Mouse (Mus musculus) neural tube, embryonic 11.5 days (tissue): Measurements from ENCODE around the gene Fstl4. TPM values are rescaled to one million over a fixed set of nuclear protein-coding genes. Genes with fewer than 3 reads are reported as not detected.

ENCODE experiments used
- ATAC-seq: fragments of 200-750 bp; cut with Nextera tagmentation; 2 replicates; pipeline ENCODE4 v1.8.0; 2017; ENCODE audit warnings: moderate number of reproducible peaks, mild to moderate bottlenecking, moderate TSS enrichment, moderate library complexity; ENCODE audit not compliant: insufficient read depth, low FRiP score, low TSS enrichment
- DNase-seq: peaks from one replicate; pipeline ENCODE4 v3.0.0-alpha.2; 2015; ENCODE audit warnings: low spot score
- H3K27ac ChIP-seq: fragments of 300-500 bp; sonication (generic); 2 replicates; pipeline ENCODE4 v1.5.1; 2014; ENCODE audit warnings: low read depth, mild to moderate bottlenecking, low read length
- H3K27me3 ChIP-seq: fragments of 300-500 bp; sonication (generic); 2 replicates; pipeline ENCODE4 v1.6.1; 2014; ENCODE audit warnings: mild to moderate bottlenecking, low read length, mixed read lengths; ENCODE audit not compliant: control insufficient read depth, insufficient read depth
- H3K36me3 ChIP-seq: fragments of 300-500 bp; sonication (generic); 2 replicates; pipeline ENCODE4 v1.6.1; 2014; ENCODE audit warnings: mild to moderate bottlenecking, low read length, moderate library complexity, mixed read lengths; ENCODE audit not compliant: control insufficient read depth, insufficient read depth
- H3K4me1 ChIP-seq: fragments of 300-500 bp; sonication (generic); 2 replicates; pipeline ENCODE4 v1.6.1; 2014; ENCODE audit warnings: low read length, mixed read lengths; ENCODE audit not compliant: control insufficient read depth, insufficient read depth
- H3K4me2 ChIP-seq: fragments of 300-500 bp; sonication (generic); 2 replicates; pipeline ENCODE4 v1.6.1; 2014; ENCODE audit warnings: low read depth, mild to moderate bottlenecking, moderate library complexity
- H3K4me3 ChIP-seq: fragments of 300-500 bp; sonication (generic); 2 replicates; pipeline ENCODE4 v1.5.1; 2014; ENCODE audit warnings: low read depth, low read length
- H3K9ac ChIP-seq: fragments of 300-500 bp; sonication (generic); 2 replicates; pipeline ENCODE4 v1.6.1; 2014; ENCODE audit warnings: mild to moderate bottlenecking, low read length
- H3K9me3 ChIP-seq: fragments of 300-500 bp; sonication (generic); 2 replicates; pipeline ENCODE4 v1.6.1; 2016; ENCODE audit warnings: low read length; ENCODE audit not compliant: control insufficient read depth
- WGBS: fragments of 180-500 bp; shearing (Covaris S2); extraction: QIAGEN DNeasy Blood & Tissue Kit; methylation state at CpG from one replicate; pipeline ENCODE4 v1.1.7; 2014; 5-methylcytosine and 5-hydroxymethylcytosine counted together
- polyA plus RNA-seq: library from polyadenylated mRNA; unstranded; fragments of >200 nt; fragmentation: Nextera tagmentation; extraction: Ambion mirVana; gene quantifications from 2 replicates; pipeline ENCODE4 v1.2.1, GENCODE M21; 2014

Fstl4 gene
- polyA plus RNA-seq, 1 experiment from 2014 or later, result 3.5 TPM

DNA sequence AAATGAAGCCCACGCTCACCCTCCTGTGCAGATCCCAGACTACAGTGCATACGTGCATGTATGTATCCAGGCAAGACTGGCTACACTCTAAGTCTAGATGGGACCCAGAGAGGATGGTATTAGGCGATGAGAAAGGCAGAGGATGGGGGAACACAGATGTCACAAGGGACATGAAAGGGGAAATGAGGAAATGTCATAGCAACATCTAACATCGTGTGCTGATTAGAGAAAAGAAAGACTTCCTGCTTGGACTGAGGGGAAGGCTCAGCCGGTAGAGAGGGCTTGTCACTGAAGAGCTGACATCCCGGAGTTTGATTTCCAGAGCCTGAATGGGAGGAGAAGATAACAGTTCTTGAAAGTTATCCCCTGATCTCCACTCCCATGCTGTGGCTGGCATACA, 150.0 kb downstream of the Fstl4 start:
- Histone ChIP-seq H3K9me3 (no peaks in the 10 kb centered on the region), H3K4me2 (no peak overlapping the region), H3K4me3 (no peak overlapping the region), H3K9ac (no peak overlapping the region), H3K27ac (no peak overlapping the region), H3K27me3 (no peaks in the 10 kb centered on the region), H3K4me1 (no peaks in the 10 kb centered on the region), H3K36me3 (no peaks in the 10 kb centered on the region)
- no peak for DNase-seq
- WGBS, result 79% methylated on average over 6 of the region's 6 CpGs
- ATAC-seq, result no peak

- Histone ChIP-seq H3K9ac (no peak overlapping the region), H3K36me3 (no peaks in the 10 kb centered on the region), H3K4me1 (no peaks in the 10 kb centered on the region), H3K4me2 (no peak overlapping the region), H3K27me3 (no peaks in the 10 kb centered on the region), H3K4me3 (no peak overlapping the region), H3K27ac (no peak overlapping the region), H3K9me3 (no peaks in the 10 kb centered on the region)
- ATAC-seq (no peak), DNase-seq (no peak)
- 82% methylated on average over 2 of the region's 2 CpGs for WGBS
Observed at GRCm38 (mm10) chr11:52915648-52916047, 151.2 kb downstream of the Fstl4 start.

DNA sequence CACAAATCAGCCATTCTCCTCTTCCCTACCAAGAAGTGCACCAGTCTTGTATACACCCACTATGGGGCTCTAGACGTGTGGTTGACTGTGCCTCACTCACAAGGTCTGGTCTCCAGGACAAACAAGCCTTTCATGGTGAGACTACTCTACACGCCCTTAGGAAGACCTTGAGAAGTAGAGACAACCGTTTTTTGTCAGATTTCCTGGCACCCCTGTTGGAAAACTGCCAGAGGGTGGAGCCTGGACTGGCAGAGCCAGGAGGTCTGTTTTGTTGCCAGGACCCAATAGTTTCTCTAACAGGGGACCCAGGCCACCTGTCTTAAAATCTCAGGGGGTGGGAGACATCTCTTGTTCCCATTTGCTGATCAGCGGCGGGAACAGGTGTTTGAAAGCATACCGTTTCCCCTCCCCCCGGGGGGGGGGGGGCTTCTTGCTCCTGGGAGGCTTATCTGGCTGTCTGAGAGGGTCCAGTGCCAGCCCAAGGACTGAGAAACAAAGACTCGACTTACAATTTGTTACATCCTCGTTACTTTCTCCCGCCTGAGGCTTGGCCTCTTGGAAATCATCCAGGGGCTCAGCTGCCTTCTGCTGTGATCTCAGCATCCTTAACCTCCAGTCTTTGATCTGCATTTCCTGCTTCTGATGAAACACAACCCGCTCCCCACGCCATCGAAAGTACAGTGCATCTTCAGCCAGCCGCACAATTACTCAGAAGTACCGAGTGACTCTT, 155.0 kb downstream of the Fstl4 start:
- Histone ChIP-seq H3K27ac (no peak overlapping the region), H3K9me3 (no peaks in the 10 kb centered on the region), H3K4me2 (no peak overlapping the region), H3K4me1 (no peaks in the 10 kb centered on the region), H3K27me3 (no peaks in the 10 kb centered on the region), H3K36me3 (no peaks in the 10 kb centered on the region), H3K9ac (no peak overlapping the region), H3K4me3 (no peak overlapping the region)
- 64% methylated on average over 15 of the region's 15 CpGs for WGBS
- DNase-seq (peak; percentile 13), ATAC-seq (no peak)

DNA sequence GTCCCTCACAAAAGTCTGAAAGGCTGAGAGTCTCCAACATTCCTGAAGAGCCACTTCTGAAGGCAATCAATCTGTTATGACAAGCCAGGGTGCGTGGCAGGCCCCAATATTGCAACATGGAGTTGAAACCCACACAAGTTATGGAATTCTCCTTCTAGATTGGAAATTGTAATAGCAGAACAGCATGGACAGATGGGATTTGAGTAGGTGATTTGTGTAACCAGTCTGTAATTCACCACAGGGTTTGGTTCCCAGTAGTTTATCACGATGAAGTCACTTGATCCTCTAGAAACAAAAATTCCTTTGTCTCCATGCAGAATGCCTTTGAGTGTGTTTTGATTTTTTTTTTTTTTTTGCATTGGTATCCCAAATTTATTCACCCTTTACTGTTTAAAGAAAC, 159.8 kb downstream of the Fstl4 start:
- Histone ChIP-seq H3K27me3 (no peaks in the 10 kb centered on the region), H3K4me2 (no peak overlapping the region), H3K9me3 (no peaks in the 10 kb centered on the region), H3K36me3 (no peaks in the 10 kb centered on the region), H3K4me3 (no peak overlapping the region), H3K27ac (no peak overlapping the region), H3K9ac (no peak overlapping the region), H3K4me1 (no peaks in the 10 kb centered on the region)
- DNase-seq (no peak), ATAC-seq (no peak)
- WGBS, result 79% methylated on average over 2 of the region's 2 CpGs

- DNase-seq (no peak), ATAC-seq (no peak)
- no peaks in the 10 kb centered on the region for H3K36me3 ChIP-seq
- 95% methylated on average over 4 of the region's 4 CpGs for WGBS
- H3K27me3 ChIP-seq, result no peaks in the 10 kb centered on the region
- no peak overlapping the region for H3K27ac ChIP-seq
- H3K9me3 ChIP-seq, result no peaks in the 10 kb centered on the region
- H3K4me1 ChIP-seq, result no peaks in the 10 kb centered on the region
- H3K4me3 ChIP-seq, result no peak overlapping the region
- no peak overlapping the region for H3K4me2 ChIP-seq
- H3K9ac ChIP-seq, result no peak overlapping the region
Observed at GRCm38 (mm10) chr11:52928321-52928720, 163.9 kb downstream of the Fstl4 start.

GRCm38 (mm10) chr11:52939336-52940070, 175.1 kb downstream of the Fstl4 start:
- 64% methylated on average over 12 of the region's 12 CpGs for WGBS
- Histone ChIP-seq H3K4me3 (no peak overlapping the region), H3K9ac (no peak overlapping the region), H3K36me3 (no peaks in the 10 kb centered on the region), H3K27ac (no peak overlapping the region), H3K27me3 (no peaks in the 10 kb centered on the region), H3K9me3 (no peaks in the 10 kb centered on the region), H3K4me2 (no peak overlapping the region), H3K4me1 (no peaks in the 10 kb centered on the region)
- DNase-seq (no peak), ATAC-seq (no peak)

DNA sequence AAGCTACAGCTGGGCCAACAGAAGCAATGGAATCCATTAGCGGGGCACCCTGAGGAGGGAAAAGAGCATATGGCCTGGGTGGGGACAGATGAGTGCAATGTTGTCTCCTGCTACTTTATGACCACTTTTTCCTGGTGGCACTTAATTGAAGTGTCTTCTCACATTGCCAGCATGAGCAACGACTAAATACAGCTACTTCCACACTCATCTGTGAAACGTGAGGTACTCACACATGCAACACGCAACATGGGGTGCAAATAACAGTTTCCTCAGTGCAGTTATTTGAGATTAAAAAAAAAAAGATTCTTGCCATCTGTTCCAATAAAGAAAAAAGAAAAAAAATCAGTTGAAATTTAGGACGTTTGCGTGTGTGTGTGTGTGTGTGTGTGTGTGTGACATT, 178.5 kb downstream of the Fstl4 start:
- Histone ChIP-seq H3K27me3 (no peaks in the 10 kb centered on the region), H3K9ac (no peak overlapping the region), H3K4me3 (no peak overlapping the region), H3K27ac (no peak overlapping the region), H3K4me2 (no peak overlapping the region), H3K9me3 (no peaks in the 10 kb centered on the region), H3K4me1 (no peaks in the 10 kb centered on the region), H3K36me3 (no peaks in the 10 kb centered on the region)
- no peak for ATAC-seq
- WGBS, result 61% methylated on average over 6 of the region's 6 CpGs
- DNase-seq, result no peak

DNA sequence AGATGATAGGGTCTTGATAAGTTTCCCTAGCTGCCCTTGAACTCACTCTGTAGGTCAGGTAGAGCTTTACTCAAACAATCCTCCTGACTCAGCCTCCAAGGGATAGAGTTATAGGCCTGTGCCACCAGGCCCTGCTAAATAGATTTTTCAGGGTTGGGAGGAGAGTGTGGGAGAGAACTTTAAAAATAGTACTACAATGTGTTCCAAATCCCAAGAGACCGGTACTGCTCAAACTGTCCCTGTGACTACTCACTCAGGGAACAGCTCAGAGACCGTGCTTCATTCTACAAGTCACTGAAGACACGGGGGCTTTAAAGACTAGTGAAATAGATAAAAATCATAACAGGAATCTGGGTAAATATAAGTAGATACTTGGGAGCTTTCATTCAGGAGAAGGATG, 190.6 kb downstream of the Fstl4 start:
- WGBS, result 94% methylated on average over 3 of the region's 3 CpGs
- DNase-seq (no peak), ATAC-seq (no peak)
- Histone ChIP-seq H3K27me3 (no peaks in the 10 kb centered on the region), H3K9ac (no peak overlapping the region), H3K4me1 (no peaks in the 10 kb centered on the region), H3K4me3 (no peak overlapping the region), H3K36me3 (no peaks in the 10 kb centered on the region), H3K4me2 (no peak overlapping the region), H3K9me3 (no peaks in the 10 kb centered on the region), H3K27ac (no peak overlapping the region)

GRCm38 (mm10) chr11:52968809-52969208, 204.4 kb downstream of the Fstl4 start:
- H3K4me3 ChIP-seq, result no peak overlapping the region
- no peak for ATAC-seq
- H3K4me2 ChIP-seq, result no peak overlapping the region
- H3K27ac ChIP-seq, result no peak overlapping the region
- no peak for DNase-seq
- no peaks in the 10 kb centered on the region for H3K27me3 ChIP-seq
- no peak overlapping the region for H3K9ac ChIP-seq
- 66% methylated on average over 9 of the region's 9 CpGs for WGBS
- H3K4me1 ChIP-seq, result no peaks in the 10 kb centered on the region
- H3K9me3 ChIP-seq, result no peaks in the 10 kb centered on the region
- no peaks in the 10 kb centered on the region for H3K36me3 ChIP-seq
